Mouse (Mus musculus): ENCODE measurements around the gene Pi4kb.

Gene Pi4kb

GRCm38 (mm10) chr3:95056275-95056674, 81.7 kb downstream of the Pi4kb start:
- no peak for DNase-seq (ENCODE audit: low read depth, low spot score)
